Mouse (Mus musculus): ENCODE measurements around the gene Pmm2.

Gene Pmm2

GRCm38 (mm10) chr16:8658349-8658748 lies 20.9 kb downstream of the Pmm2 start:
- DNase-seq (ENCODE audit: low spot score), result no peak

DNA sequence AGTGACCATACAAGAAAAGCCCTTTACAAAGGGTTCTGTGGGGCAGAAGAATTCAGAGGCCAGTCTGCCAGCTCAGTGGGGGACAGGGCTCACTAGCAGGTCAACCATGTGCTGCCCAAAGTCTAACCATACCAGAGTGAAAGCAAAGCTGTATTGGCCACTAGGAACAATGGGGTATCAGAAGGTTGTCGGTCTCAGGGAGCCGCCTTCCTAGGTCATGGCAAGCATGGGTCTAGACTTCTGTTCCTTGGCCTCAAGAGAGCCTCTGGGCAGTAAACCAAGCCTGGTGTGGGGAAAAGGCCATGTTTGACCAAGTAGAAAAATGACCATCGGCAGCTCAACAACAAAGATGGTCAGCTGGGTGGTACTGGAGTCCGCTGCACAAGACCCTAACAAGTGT lies 21.3 kb downstream of the Pmm2 start:
- peak; percentile 43 for DNase-seq (ENCODE audit: low spot score)

- no peak for DNase-seq (ENCODE audit: low spot score)
Observed at GRCm38 (mm10) chr16:8663022-8663421, 25.5 kb downstream of the Pmm2 start.

DNA sequence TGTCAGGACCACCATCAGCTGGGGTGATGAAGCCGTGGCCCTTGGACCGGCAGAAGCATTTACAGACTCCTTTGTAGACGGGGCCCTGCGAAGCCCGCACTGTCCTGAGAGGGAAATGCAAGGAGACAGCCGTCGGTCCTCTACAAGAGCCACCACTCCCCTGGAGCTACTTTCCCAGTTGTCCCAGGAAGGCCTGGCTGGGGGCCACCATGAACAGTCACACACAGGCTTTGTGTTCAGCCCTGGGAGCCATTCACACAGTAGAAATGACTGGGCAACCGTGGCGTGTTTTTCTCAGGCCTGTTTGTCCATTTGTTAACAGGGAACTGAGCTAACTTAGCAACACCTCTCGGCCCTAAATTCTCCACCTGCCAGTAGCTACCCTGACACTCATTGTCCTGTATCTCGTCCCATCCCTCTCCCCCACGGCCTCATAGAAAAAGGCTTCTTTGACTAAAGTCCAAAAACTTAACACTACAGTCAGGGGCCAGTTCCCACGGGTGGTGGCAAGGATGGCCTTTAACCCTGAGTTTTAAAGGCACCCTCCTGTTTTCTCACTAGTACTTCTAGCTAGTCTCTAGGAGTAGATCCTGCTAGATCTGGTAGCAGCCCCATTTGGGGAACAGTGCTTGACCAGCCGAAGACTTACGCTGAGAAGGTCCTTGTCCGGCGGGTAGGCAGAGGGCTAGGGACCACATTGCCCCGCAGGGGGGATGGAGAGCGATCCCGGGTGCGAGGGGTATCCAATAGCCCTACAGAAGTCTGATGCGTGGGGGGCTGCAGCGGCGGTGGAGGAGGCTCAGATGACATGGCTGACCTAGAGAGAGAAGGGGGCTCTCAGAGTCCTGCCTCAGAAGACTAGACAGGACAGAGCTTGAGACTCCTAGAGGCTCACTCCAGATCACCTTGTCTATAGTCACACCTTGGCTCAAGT lies 26.4 kb downstream of the Pmm2 start:
- no peak for DNase-seq (ENCODE audit: low spot score)

DNA sequence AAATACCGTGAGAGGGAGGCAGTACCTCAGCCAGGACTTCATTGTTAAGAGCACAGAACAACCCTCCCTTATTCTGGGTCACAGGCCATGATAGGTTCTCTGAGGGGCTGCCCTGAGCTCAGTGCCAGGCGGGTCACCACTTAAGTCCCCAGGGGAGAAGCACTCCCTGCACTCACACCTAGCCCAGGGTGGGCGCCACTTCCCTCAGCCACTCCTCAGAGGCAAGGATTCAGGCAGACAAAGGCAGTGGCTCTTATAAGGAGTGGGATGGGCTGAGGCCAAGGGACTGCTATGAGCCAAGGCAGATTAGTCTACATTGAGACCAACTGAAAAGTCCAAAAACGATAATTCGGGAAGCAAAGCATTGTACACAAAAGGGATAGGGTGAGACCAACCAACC lies 27.9 kb downstream of the Pmm2 start:
- no peak for DNase-seq (ENCODE audit: low spot score)

- DNase-seq (ENCODE audit: low spot score), result no peak
Observed at GRCm38 (mm10) chr16:8666452-8666851, 29.0 kb downstream of the Pmm2 start.

DNA sequence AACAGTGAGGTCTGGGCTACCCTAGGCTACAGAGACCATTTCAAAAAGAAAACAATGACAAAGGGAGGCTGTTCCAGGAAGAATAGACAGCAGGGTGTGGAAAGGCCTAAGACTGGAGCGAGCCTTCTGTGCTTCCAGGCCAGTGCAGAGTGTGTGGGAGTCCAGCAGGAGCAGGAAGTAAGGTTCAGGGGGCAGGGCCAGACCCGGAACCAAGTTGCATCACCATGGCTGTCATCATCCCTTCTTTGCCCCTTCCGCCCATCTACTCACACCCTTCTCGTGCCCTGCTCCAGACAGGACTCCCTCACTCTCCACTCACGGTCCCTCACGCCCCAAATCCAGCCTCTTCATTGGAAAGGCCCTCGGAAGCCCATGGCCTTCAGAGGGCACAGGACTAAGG lies 29.8 kb downstream of the Pmm2 start:
- no peak for DNase-seq (ENCODE audit: low spot score)

DNA sequence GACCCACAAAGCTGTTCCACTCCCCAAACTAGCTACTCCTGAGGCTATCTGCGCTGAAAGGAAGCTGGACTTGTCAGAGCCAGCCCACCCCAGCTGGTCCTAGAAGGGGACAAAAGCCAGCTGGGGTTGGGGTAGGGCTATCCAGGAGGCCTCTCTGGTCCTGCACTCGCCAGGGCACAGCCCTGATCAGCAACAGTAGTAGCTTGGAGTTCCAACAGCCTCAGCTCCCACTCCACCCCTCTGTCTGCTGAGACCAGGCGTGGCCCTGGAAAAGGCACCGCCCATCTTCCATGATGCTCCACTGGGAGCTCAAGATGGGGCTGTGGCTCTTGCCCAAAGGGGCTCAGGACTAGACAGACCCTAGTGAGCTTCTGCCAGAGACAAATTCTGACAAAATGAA lies 30.3 kb downstream of the Pmm2 start:
- no peak for DNase-seq (ENCODE audit: low spot score)

GRCm38 (mm10) chr16:8668386-8668785 lies 30.9 kb downstream of the Pmm2 start:
- DNase-seq (ENCODE audit: low spot score), result no peak

DNA sequence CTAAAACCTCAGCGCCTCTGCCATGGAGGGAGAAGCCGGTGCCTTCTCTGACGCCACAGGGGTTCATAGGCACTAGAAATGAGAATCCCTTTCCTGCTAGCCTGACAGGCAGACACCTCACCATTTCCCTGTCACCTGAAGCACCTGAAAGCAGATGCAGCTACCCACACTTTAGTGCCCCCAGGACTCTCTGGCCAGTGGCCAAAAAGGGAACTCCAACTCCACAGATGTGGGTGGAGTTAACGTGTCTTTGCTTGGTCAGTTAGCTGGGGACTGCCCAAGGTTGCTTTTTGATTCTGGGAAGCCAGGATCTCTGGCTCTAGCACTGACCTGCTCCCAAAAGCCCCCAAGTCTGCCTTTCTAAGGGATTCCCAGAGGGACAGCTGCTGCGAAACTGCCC lies 32.0 kb downstream of the Pmm2 start:
- no peak for DNase-seq (ENCODE audit: low spot score)

- no peak for DNase-seq (ENCODE audit: low spot score)
Observed at GRCm38 (mm10) chr16:8670041-8671035, 32.9 kb downstream of the Pmm2 start.

GRCm38 (mm10) chr16:8671551-8672349 lies 34.3 kb downstream of the Pmm2 start, which contains the start of gene Carhsp1:
Carhsp1 (minus strand) TSS chr16:8672155.
- DNase-seq (ENCODE audit: low spot score), result peak; percentile 97

DNA sequence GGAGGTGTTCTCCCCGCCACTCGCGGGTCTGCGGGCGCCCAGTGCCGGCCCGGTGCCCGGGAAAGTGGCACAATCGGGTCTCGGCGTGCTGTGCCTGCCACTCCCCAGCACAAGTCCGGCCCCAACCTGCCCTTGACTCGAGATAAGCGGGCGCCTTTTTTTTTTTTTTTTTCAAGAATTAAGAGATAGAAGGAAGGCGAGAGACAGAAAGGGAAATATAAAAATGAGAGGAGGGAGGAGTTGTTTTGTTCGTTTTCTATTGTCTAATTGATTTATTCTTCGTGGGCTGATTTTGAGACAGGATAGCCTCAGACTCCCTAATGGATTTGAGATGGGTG lies 34.8 kb downstream of the Pmm2 start:
- DNase-seq (ENCODE audit: low spot score), result no peak

- DNase-seq (ENCODE audit: low spot score), result no peak
Observed at GRCm38 (mm10) chr16:8672811-8673210, 35.3 kb downstream of the Pmm2 start.

DNA sequence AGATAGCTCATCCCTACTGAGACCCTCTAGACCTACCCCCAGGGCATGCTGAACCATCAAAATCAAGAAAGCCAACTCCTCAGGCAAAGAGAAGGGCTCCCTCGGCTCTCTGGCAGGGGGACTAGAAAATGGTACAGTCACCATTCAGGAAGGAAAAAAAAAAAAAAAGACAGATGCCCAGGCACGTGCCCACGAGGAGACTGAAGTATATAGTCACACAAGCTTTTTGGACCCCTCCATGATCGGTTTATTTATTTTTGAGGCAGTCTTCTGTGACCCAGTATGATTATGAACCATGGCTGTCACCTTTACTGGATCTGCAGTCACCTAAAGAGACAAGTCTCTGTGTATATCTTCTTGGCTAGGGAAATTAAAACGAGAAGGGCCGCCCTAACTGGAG lies 35.9 kb downstream of the Pmm2 start:
- no peak for DNase-seq (ENCODE audit: low spot score)

- DNase-seq (ENCODE audit: low spot score), result no peak
Observed at GRCm38 (mm10) chr16:8674165-8674564, 36.7 kb downstream of the Pmm2 start.

- no peak for DNase-seq (ENCODE audit: low spot score)
Observed at GRCm38 (mm10) chr16:8675559-8675958, 38.1 kb downstream of the Pmm2 start.

- no peak for DNase-seq (ENCODE audit: low spot score)
Observed at GRCm38 (mm10) chr16:8676228-8676627, 38.8 kb downstream of the Pmm2 start.

DNA sequence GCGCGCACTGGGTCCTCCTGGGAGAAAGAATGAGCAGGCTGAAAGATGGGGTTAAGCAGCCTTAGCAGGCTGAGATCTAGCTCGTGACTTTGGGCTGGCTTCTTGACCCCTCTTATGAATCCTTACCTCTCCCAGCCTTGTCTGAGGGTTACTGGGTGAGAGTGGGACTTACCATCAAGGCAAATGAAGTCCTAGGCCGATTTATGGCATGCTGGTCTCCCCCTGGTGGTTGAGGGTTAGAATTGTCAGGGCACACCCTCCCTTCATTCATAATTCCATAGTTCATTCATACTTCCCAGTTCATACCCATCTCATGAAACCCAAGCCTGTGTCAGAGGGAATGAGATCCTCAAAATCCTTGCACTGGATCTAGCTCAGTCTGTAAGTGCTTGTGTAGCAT lies 39.3 kb downstream of the Pmm2 start:
- DNase-seq (ENCODE audit: low spot score), result peak; percentile 49

DNA sequence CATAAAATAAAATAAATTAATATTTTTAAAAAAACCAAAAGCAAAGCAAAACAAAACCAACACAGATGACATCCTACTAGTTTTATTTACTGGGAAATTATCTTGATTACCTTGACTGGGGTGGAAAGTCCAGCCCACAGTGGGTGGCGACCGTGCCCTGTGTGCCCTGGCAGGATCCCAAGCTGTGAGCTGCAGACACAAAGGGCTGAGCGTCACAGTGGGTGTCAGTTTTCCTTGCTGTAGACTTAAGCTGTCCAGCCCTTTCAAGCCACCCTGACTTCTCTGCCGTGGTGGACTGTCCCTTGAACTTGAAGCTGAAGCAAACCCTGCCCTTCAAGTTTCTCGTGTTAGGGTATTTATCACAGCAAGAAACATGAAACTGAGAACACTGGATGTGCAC lies 40.6 kb downstream of the Pmm2 start:
- DNase-seq (ENCODE audit: low spot score), result no peak

DNA sequence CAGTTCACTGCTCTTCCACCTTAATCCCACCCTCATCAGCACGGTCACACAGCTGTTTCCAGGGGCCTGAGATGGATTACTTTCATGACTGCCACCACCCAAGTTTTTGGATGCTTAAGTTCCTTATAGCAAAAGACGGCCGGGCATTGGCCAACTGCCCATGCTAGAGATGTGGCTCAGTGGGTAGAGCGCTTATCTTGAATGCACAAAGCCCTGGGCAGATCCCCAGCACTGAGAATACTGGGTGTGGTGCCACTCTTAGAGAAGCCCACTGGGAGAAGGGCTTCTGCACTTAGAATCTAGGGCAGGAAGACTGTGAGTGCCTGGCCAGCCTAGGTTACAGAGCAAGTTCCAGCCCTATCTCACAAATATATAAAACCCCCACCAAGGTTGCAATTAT lies 41.2 kb downstream of the Pmm2 start:
- no peak for DNase-seq (ENCODE audit: low spot score)

GRCm38 (mm10) chr16:8679780-8680179 lies 42.3 kb downstream of the Pmm2 start:
- no peak for DNase-seq (ENCODE audit: low spot score)

Data from ovary, postnatal 36 days (tissue).